Mouse (Mus musculus): ENCODE measurements around the gene Trappc4. TPM values are rescaled to one million over a fixed set of nuclear protein-coding genes. Genes with fewer than 3 reads are reported as not detected.
"Not testable (repeated sequence)": the region's sequence is repeated elsewhere in the genome, so short reads cannot be mapped to it uniquely, and the experiment has no call there.

The Trappc4 gene
- total and polyA plus RNA-seq, 2 experiments from 2014 or later: 108 to 307 TPM

DNA sequence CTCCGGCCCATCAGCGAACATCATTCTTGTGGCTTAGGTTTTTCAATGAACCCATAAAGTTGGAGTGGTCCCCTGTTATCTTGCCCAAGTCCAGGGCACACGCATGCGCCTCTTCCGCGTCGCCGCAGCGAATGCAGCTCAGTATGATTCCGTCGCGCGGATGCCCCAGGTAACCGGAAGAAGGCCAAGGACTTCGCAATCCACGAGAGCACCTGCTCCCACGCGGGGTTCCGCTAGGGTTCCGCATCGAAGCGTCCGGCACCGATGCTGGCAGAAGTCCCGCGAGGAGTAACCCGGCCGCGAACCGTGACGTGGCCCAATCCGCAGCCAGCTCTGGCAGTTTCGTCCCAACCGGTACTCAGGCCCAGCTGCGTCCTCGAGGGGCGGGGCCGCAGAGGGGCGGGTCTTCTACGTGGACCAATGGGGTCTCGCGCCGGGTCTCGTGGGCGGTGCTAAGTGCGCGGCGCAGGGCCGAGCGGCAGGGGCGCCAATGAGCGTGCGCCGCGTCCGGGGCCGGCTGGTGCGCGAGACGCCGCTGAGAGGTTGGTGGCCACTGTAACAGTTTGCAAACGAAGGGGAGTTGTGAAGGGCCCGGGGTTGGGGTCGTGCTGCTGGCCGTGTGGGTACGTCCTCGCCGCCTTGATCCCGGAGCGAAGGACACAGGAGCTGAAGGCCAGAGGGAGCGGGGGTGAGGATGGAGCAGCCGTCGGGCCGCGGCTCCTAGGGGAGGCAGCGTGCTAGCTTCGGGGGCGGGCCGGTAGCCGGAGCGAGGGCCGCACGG is 28.2 kb downstream of the Trappc4 start, which contains the start of gene Hyou1:
Gene Hyou1, plus strand, starts transcription at position 437 of the 781 bp plus-strand sequence.
- Histone ChIP-seq H3K4me3 (ENCODE audit: low read length) (peak within 1 kb of the TSS; percentile 87), H3K36me3 (ENCODE audit: insufficient read depth, low read length) (peaks cover 30% of the 10 kb centered on the region), H3K27ac (peak within 1 kb of the TSS; percentile 89), H3K4me2 (ENCODE audit: low read depth, low read length) (peak within 1 kb of the TSS; percentile 82), H3K9me3 (ENCODE audit: low read length) (no peaks in the 10 kb centered on the region), H3K9ac (replicated peaks; ENCODE audit: low read length) (peak within 1 kb of the TSS; percentile 96), H3K27me3 (ENCODE audit: insufficient read depth, low read length) (no peaks in the 10 kb centered on the region), H3K4me1 (ENCODE audit: insufficient read depth, low read length) (peaks cover 9% of the 10 kb centered on the region)
- WGBS: 2% methylated on average over 79 of the region's 83 CpGs
- peak; percentile 30 for TF ChIP-seq CTCF (IDR thresholded peaks at IDR 0.05; ENCODE audit: low read depth)
- ATAC-seq: peak; percentile 99
- DNase-seq (ENCODE audit: low spot score): peak; percentile 99

DNA sequence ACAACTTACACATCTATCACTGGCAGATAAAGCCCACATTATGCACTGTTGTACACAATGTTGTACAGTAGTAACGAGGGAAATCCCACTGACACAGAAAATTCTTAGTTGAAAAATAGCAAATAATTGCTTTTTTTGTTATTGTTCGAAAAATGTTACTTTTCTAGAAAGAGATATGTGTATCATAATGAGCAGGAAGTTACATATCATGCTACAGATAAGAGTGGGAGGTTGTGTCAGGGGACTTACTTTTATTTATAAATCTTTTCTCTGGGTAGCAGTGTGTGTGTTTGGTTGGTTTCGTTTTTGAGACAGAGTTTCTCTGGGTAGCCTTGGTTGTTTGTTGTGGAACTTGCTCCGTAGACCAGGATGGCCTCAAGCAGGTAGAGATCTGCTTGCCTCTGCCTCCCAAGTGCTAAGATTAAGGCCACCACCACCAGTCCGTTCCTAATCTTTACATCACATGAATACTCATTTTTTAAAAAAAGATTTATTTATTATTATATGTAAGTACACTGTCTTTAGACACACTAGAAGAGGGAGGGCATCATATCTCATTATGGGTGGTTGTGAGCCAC is 29.2 kb downstream of the Trappc4 start:
- H3K4me1 ChIP-seq (ENCODE audit: insufficient read depth, low read length): peaks cover 9% of the 10 kb centered on the region
- H3K4me3 ChIP-seq (ENCODE audit: low read length): peak overlapping the region; percentile 87
- peak overlapping the region; percentile 86; the same call in 1 of the 2 replicates for H3K27ac ChIP-seq
- no peaks in the 10 kb centered on the region for H3K27me3 ChIP-seq (ENCODE audit: insufficient read depth, low read length)
- H3K4me2 ChIP-seq (ENCODE audit: low read depth, low read length): peak overlapping the region; percentile 82
- no peak for TF ChIP-seq CTCF (IDR thresholded peaks at IDR 0.05; ENCODE audit: low read depth)
- WGBS: 88% methylated on average over 5 of the region's 5 CpGs
- DNase-seq (ENCODE audit: low spot score) (no peak), ATAC-seq (no peak)
- peaks cover 22% of the 10 kb centered on the region for H3K36me3 ChIP-seq (ENCODE audit: insufficient read depth, low read length)
- H3K9me3 ChIP-seq (ENCODE audit: low read length): no peaks in the 10 kb centered on the region
- peak overlapping the region; percentile 96; the same call in 1 of the 2 replicates for H3K9ac ChIP-seq (replicated peaks; ENCODE audit: low read length)

GRCm38 (mm10) chr9:44377335-44377734 is 30.1 kb downstream of the Trappc4 start:
- ATAC-seq; H3K4me3 ChIP-seq (ENCODE audit: low read length); H3K27me3 ChIP-seq (ENCODE audit: insufficient read depth, low read length); H3K4me2 ChIP-seq (ENCODE audit: low read depth, low read length); H3K9ac ChIP-seq (replicated peaks; ENCODE audit: low read length); H3K27ac ChIP-seq; H3K9me3 ChIP-seq (ENCODE audit: low read length); H3K4me1 ChIP-seq (ENCODE audit: insufficient read depth, low read length); DNase-seq (ENCODE audit: low spot score): not testable (repeated sequence)
- 84% methylated on average over 2 of the region's 2 CpGs for WGBS
- peaks cover 13% of the 10 kb centered on the region for H3K36me3 ChIP-seq (ENCODE audit: insufficient read depth, low read length)

DNA sequence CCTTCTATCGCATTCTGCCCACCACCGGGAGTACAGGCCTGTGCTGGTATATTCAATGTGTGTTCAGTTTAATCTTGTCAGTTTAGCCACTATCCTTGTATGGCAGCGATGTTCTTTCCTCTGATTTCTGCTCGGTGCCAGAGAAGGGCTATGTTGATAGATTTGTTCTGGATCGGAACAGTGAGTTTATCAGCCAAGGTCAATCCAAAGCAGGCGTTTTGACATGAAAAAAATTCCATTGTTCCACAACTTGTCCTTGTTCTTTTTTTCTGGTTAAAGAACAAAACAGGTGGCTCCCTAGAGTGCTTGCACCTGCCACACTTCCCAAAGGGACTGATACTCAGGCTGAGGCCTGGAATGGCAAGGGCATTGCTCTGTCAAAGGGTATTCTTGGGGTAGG is 31.3 kb downstream of the Trappc4 start:
- WGBS: 91% methylated on average over 6 of the region's 6 CpGs
- DNase-seq (ENCODE audit: low spot score) (no peak), ATAC-seq (no peak)
- Histone ChIP-seq H3K9ac (replicated peaks; ENCODE audit: low read length) (no peak overlapping the region), H3K36me3 (ENCODE audit: insufficient read depth, low read length) (0 out of 2 replicates have a peak, but pooled peaks cover under 1% of the 10 kb centered on the region), H3K9me3 (ENCODE audit: low read length) (no peaks in the 10 kb centered on the region), H3K4me1 (ENCODE audit: insufficient read depth, low read length) (peaks cover 9% of the 10 kb centered on the region), H3K4me3 (ENCODE audit: low read length) (no peak overlapping the region), H3K27me3 (ENCODE audit: insufficient read depth, low read length) (no peaks in the 10 kb centered on the region), H3K27ac (no peak overlapping the region), H3K4me2 (ENCODE audit: low read depth, low read length) (no peak overlapping the region)
- TF ChIP-seq CTCF (IDR thresholded peaks at IDR 0.05; ENCODE audit: low read depth): no peak

DNA sequence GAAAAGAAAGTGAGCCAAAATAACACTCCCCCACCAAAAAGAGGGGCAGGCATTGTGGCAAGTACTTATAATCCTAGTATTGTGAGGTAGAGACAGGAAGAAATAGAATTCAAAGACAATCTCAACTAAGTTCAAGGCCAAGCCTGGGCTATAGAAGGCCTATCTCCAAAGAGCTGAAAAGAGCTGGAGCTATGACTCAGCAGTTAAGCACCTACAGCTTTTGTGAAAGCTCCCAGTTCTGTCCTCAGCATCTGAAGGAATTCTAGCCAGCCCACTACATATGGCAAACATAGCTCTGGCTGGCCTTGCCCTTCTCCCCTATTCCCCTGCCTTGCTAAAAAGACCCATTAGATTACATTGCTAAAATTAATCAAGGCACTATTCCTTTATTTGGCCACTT is 34.0 kb downstream of the Trappc4 start:
- H3K27ac ChIP-seq: no peak overlapping the region
- ATAC-seq: no peak
- H3K4me2 ChIP-seq (ENCODE audit: low read depth, low read length): no peak overlapping the region
- no peaks in the 10 kb centered on the region for H3K9me3 ChIP-seq (ENCODE audit: low read length)
- H3K36me3 ChIP-seq (ENCODE audit: insufficient read depth, low read length): no peaks in the 10 kb centered on the region
- H3K4me1 ChIP-seq (ENCODE audit: insufficient read depth, low read length): no peaks in the 10 kb centered on the region
- DNase-seq (ENCODE audit: low spot score): no peak
- no peaks in the 10 kb centered on the region for H3K27me3 ChIP-seq (ENCODE audit: insufficient read depth, low read length)
- H3K9ac ChIP-seq (replicated peaks; ENCODE audit: low read length): no peak overlapping the region
- TF ChIP-seq CTCF (IDR thresholded peaks at IDR 0.05; ENCODE audit: low read depth): no peak
- no peak overlapping the region for H3K4me3 ChIP-seq (ENCODE audit: low read length)

DNA sequence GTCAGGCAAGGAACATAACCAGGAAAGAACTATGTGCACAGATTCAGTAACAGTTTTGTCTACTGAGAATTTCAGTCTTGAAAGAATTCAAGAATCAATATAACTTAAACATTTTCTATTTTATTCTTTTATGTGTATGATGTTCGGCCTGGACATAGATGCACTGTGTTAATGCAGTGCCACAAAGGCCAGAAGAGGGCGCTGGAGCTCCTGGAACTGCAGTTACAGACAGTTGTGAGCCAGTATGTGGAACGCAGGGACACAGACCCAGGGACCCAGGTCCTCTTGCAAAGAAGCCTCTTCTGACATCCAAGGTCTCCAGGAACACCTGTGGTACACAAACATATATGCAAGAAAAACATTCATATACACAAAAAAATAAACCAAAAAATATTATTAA is 42.9 kb downstream of the Trappc4 start:
- Histone ChIP-seq H3K9ac (replicated peaks; ENCODE audit: low read length) (no peak overlapping the region), H3K4me2 (ENCODE audit: low read depth, low read length) (no peak overlapping the region), H3K27ac (no peak overlapping the region), H3K4me3 (ENCODE audit: low read length) (no peak overlapping the region), H3K9me3 (ENCODE audit: low read length) (no peaks in the 10 kb centered on the region), H3K27me3 (ENCODE audit: insufficient read depth, low read length) (no peaks in the 10 kb centered on the region), H3K36me3 (ENCODE audit: insufficient read depth, low read length) (peaks cover 3% of the 10 kb centered on the region; the same call in 1 of the 2 replicates), H3K4me1 (ENCODE audit: insufficient read depth, low read length) (peaks cover 6% of the 10 kb centered on the region; the same call in 1 of the 2 replicates)
- WGBS: 65% methylated on average over 3 of the region's 3 CpGs
- TF ChIP-seq CTCF (IDR thresholded peaks at IDR 0.05; ENCODE audit: low read depth): peak; percentile 33
- DNase-seq (ENCODE audit: low spot score): no peak
- ATAC-seq: no peak

GRCm38 (mm10) chr9:44361931-44362330 is 45.5 kb downstream of the Trappc4 start:
- H3K4me3 ChIP-seq (ENCODE audit: low read length): peak overlapping the region; percentile 50
- not testable (repeated sequence) for H3K27me3 ChIP-seq (ENCODE audit: insufficient read depth, low read length); H3K4me1 ChIP-seq (ENCODE audit: insufficient read depth, low read length); DNase-seq (ENCODE audit: low spot score); H3K9me3 ChIP-seq (ENCODE audit: low read length); H3K9ac ChIP-seq (replicated peaks; ENCODE audit: low read length)
- peak overlapping the region; percentile 74 for H3K4me2 ChIP-seq (ENCODE audit: low read depth, low read length)
- WGBS: 37% methylated on average over 4 of the region's 4 CpGs
- peak overlapping the region; percentile 67; the same call in 1 of the 2 replicates for H3K27ac ChIP-seq
- H3K36me3 ChIP-seq (ENCODE audit: insufficient read depth, low read length): peaks cover 18% of the 10 kb centered on the region; the same call in 1 of the 2 replicates
- peak; percentile 49 for ATAC-seq
